Mouse (Mus musculus) lung, adult 18-20 months (tissue): Measurements from ENCODE around the gene Gm3327.
A peak's percentile ranks its signal among the peaks of the same experiment; 100 is the strongest.
"Not testable (repeated sequence)": the region's sequence is repeated elsewhere in the genome, so short reads cannot be mapped to it uniquely, and the experiment has no call there.

Source experiments
- DNase-seq, 2 experiments: peaks; one replicate each; pipeline ENCODE4 v3.0.0; 2022; ENCODE audit warnings: mixed read lengths in 2 of 2

Gene Gm3327

DNA sequence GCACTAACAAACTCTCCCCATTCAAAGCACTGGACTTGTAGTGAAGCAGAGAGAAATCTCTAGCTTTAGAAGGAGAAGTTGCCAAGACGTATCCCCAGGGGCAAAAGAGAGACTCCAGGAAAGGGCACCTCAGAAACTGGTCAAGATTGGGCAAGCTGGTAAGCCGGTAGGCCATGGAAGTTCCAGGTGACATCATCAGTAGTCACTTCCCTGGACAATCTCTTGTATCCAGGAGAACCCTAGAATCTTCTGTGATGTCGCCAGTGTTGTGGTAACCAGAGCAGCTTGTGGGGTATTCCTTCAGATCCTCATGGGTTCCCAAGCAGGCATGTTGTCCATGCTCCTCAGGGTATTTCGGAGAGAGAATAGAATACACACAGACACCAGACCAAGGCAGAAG is at the start of gene Gm3327:
Gene Gm3327 (plus strand): TSS at position 301 of the 400 bp plus-strand sequence.
- not testable (repeated sequence) for DNase-seq

DNA sequence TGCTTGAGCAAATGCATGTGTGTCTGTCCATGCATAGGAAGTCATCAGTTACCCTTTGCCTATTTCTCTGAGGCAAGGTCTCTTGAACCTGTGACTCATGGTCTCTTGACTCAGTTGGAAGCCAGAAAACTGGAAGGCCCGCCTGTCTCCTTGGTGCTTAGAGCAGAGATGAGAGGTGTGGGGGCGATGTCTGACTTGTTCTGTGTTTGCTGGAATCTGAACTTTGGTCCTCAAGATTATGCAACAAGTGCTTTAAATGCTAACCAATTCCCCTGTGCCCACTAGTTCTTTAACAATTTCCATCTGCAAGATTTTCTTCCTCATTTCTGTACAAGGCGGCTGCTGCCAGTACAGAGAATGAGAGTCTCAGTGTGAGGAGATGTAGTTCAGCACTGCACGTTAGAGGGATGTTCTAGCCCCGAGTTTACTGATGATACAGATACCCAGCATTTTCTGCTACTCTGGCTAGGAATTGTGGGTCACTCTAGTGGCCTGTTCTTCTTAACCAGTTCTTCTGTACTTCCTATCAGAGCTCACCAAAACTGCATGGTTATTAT is 45.8 kb upstream of the Gm3327 start:
- peak; percentile 12 to 19 for DNase-seq

DNA sequence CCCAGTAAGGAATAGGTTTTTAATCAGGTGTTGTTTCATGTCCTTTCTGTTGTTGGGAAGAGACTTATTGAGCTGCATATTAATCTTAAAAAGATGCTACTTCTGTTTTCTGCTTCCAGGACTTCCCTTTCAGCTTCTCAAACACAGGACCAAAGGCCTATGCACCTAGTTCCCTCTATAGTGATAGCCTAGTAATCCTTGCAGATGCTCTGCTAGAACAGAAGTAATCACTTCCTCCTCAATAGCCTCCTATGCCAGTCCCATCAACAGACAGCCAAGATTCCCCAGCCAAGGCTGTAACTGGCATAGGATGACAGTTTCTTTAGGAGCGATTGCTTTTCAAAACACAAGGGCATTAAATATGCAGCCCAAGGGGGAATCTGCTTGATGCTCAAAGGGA is 37.1 kb upstream of the Gm3327 start:
- not testable (repeated sequence) for DNase-seq

DNA sequence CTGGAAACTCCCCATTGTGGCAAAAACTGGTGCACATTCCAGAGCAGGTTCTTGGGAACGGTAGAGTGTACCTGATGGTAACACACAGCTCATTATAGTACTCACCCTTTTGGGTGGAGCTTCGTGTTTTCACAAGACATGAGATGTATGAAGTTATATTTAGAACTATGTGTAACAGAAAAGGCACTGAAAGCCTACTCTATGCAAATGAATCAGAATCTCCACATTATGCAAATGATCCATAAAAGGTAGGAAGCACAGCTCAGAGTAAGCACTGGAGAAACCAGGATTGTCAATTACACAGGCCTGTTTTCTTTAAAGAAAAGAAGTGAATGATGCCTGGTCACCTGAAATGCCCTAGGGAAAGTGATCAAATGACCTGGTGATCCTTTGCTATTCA is 36.1 kb upstream of the Gm3327 start:
- not testable (repeated sequence) for DNase-seq

DNA sequence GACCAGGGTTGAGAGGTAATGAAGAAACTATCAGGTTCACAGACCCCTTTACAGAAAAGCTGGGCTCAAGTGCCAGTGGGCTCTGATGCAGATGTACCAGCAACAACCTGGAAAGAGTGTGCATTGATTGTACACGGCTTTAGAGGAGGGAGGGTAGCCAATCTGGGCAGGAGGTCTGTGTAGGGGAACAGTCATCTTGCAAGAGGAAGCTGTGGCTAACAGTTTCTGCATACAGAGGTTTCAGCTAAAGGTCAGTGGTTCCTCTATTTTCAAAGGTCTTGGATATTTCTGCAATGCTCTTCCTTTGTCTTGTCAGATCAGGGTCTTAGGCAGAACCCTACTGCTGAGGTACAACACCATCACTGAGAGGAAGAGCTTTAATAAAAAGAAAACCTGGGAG is 32.1 kb upstream of the Gm3327 start:
- DNase-seq, result peak in 1 of 2 experiments; percentile 4

DNA sequence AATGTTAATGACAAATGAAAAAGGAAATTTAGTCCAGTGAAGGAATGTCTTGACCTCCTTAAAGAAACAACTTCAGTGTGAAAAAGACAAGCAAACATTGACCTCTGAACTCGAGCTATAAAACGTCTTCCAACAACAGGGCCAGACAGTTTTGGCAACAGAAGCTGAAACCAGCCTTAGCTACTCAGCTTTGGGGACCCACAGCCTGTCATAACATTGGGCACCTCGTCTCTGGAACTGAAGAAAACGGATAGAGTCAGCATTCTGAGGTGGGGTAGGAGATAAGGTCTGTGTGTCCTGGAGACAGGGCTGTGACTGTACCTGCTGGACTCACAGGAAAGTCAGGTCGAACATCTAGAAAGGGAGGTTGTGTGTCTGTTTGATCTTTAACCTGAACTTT is 29.2 kb upstream of the Gm3327 start:
- DNase-seq, result not testable (repeated sequence)

DNA sequence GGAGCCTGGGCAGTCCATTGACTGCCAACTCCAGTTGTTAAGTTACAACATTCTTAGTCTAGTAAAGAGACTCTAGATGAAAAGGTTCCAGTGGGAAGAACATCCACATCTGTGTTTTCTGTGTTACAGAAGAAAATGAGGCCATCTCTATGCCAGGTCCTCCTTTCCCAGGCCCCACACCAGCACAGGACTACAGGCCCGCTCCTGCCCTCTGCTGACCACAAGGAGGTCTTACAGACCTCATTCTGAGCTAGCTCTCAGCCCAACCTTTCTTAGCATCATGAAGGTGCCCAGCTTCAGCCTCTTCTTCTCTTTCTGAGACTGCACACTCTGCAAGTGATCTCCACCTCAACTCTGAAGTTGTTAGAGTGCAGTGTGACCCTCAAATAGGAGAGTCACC is 23.6 kb upstream of the Gm3327 start:
- not testable (repeated sequence) for DNase-seq

DNA sequence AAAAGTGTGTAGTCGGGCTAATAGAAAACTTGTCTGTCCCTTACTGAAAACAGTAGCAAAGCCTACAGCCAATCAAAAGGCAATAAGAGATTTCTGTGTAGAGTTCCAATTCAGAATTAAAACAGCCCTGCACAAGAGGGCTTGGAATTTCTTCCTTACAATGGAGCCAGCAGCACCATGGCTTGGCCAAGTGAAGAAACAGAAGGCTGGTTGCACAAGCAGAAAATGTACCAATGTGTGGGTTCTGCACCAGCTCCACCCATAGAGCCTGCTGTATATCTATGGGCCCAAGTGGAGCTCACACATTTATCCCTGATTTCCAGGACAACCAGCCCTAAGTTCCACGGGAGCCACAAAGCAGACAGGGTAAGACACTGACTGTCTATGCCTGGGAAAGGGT is 21.3 kb upstream of the Gm3327 start, which contains the start of gene Ear2:
Gene Ear2 (plus strand): TSS at position 301 of the 400 bp plus-strand sequence.
- DNase-seq, result not testable (repeated sequence)

DNA sequence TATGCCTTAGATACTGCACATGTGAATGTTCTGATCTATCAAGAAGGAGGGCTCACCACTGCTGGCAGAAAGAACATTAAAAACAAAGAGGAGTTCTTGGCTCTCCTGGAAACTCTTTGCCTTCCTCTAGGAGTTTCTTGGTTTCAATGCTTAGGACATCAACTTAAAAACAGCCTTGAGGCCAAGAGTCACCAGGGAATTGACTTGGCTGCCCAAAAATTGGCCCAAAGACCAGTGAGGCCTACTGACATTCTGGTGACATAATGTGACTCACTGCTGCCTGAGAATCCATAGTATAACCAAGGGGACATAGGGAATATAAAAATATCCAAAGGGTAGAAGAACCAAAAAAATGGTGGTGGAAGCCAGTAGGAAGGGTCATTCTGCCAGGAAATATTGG is 12.7 kb upstream of the Gm3327 start:
- DNase-seq, result no peak
